In genomic region chr2:101491762-101492161, GRCm38 (mm10) we compare ENCODE assay signal across 23 mouse cellular contexts.
"Had no signal": no experiment of that assay in that cellular context is flagged by ENCODE, and none has a peak within 500 bp of the region (broad histone marks: within the 10 kb centered on the region; RNA-seq: fewer than 3 reads in every experiment).

No protein-coding gene starts in this region.

- H3K27ac ChIP-seq: heart, embryonic 10.5 days; heart, embryonic 13.5 days; heart, embryonic 15.5 days; hindbrain, embryonic 13.5 days; hindbrain, embryonic 15.5 days; hindbrain, postnatal 0 days; layer of hippocampus, adult 2 months; limb, embryonic 13.5 days; limb, embryonic 15.5 days; liver, embryonic 12.5 days had no signal

- H3K9me3 ChIP-seq: heart, embryonic 10.5 days; heart, embryonic 13.5 days; heart, embryonic 15.5 days; hindbrain, embryonic 13.5 days; hindbrain, embryonic 15.5 days; limb, embryonic 13.5 days; limb, embryonic 15.5 days; liver, embryonic 12.5 days had no signal

- H3K4me3 ChIP-seq: heart, embryonic 10.5 days; heart, embryonic 13.5 days; heart, embryonic 15.5 days; hindbrain, embryonic 13.5 days; hindbrain, embryonic 15.5 days; layer of hippocampus, adult 2 months; limb, embryonic 13.5 days; limb, embryonic 15.5 days; liver, embryonic 12.5 days had no signal

- H3K4me2 ChIP-seq: heart, embryonic 13.5 days; heart, embryonic 15.5 days; hindbrain, embryonic 13.5 days; hindbrain, embryonic 15.5 days; limb, embryonic 13.5 days; limb, embryonic 15.5 days; liver, embryonic 12.5 days had no signal

- H3K27me3 ChIP-seq: heart, embryonic 13.5 days; heart, embryonic 15.5 days; hindbrain, embryonic 13.5 days; hindbrain, embryonic 15.5 days; limb, embryonic 13.5 days; limb, embryonic 15.5 days; liver, embryonic 12.5 days had no signal

- H3K4me1 ChIP-seq: heart, embryonic 10.5 days; heart, embryonic 13.5 days; heart, embryonic 15.5 days; hindbrain, embryonic 13.5 days; hindbrain, embryonic 15.5 days; limb, embryonic 13.5 days; limb, embryonic 15.5 days; liver, embryonic 12.5 days had no signal

- DNase-seq: gastrocnemius, postnatal 14 days; gastrocnemius, postnatal 36 days; heart, adult 18-20 months; heart, postnatal 14 days; heart, postnatal 36 days; kidney, adult 18-20 months; kidney, adult 8-10 months; kidney, postnatal 10 days; kidney, postnatal 25 days; kidney, postnatal 4 days; layer of hippocampus, postnatal 36 days; left cerebral cortex, postnatal 4 days had no signal

- H3K36me3 ChIP-seq: heart, embryonic 10.5 days; heart, embryonic 13.5 days; heart, embryonic 15.5 days; hindbrain, embryonic 13.5 days; hindbrain, embryonic 15.5 days; limb, embryonic 13.5 days; limb, embryonic 15.5 days; liver, embryonic 12.5 days had no signal

- H3K9ac ChIP-seq: heart, embryonic 13.5 days; heart, embryonic 15.5 days; hindbrain, embryonic 13.5 days; hindbrain, embryonic 15.5 days; limb, embryonic 13.5 days; limb, embryonic 15.5 days; liver, embryonic 12.5 days had no signal

- ATAC-seq: hindbrain, postnatal 0 days; intestine, postnatal 0 days; liver, embryonic 12.5 days had no signal
